Mouse (Mus musculus): Measurements from ENCODE around the gene Fasl.
A peak's percentile ranks its signal among the peaks of the same experiment; 100 is the strongest.

Gene Fasl

DNA sequence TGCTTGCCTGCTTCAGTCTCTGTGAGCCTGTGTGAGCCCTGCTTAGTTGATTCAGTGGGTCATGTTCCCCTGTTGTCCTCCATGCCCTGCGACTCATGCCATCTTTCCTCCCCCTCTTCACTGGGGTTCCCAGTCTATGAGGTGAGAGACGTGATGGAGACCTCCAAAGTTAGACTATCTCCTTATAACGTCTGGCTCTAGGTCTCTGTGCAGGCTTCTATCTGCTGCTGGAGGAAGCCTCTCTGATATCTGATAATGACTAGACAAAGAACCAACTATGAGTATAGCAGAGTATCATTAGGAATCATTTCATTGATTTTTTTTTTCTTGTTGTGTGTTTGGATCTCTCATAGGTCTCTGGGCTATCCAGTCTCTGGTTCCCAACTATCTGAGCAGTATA lies 31.7 kb downstream of the Fasl start:
- no peak for DNase-seq (ENCODE audit: low spot score)

DNA sequence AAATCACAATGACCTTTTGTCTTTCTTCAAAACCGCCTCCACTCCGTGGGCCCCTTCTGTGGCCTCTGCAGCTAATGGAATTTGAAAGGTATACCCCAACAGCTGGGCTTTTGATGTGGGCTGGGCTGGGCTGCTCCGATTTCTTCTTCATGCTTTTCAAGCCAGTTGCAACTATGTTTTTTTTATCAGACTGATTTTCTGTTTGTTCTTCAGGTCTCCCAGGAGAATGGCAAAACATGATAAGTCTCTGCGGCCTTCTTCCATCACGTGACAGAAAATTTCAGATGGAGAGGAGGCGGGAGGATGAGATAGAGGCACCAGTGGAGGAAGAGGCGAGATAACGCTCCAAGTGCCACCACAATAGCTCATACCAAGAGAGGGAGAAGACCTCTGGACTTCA lies 37.0 kb downstream of the Fasl start:
- no peak for DNase-seq (ENCODE audit: low spot score)

- no peak for DNase-seq (ENCODE audit: low spot score)
Measured at GRCm38 (mm10) chr1:161750471-161751041, 37.7 kb downstream of the Fasl start.

DNA sequence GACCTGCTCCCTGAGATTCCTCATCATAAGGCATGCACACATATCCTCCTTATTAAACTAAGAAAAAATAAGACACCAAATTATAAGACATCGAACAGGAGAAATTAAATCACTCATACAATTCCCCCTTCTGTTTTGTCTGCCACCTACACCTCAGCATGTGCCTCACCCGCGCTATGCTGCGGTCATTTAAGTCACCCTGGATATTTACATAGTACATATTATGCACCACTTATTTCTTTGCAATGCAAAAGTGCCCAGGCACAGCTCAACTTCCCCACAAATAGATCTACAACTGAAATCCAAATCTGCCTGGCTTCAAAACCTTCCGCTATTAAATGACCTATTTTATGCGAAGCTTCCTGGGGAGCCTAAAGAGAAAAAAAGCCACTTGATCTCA lies 39.6 kb downstream of the Fasl start:
- DNase-seq (ENCODE audit: low spot score) = no peak

DNA sequence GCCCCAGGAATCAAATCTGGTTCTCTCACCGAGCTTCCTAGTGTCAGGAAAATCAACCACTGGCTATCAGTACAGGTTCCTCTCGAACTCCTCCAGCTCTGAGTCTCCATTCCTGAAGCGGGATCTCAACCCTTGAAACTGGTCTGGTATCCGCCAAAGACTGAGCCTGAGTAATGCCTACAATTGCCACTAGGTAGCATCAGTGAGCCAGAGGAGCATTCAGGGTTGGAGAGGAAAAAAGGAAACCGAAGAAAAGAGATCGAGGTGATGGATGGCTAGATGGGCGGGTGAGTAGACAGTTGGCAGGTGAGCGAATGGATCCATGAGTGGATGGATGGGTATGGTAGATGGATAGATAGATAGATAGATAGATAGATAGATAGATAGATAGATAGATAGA lies 40.2 kb downstream of the Fasl start:
- peak; percentile 51 for DNase-seq (ENCODE audit: low spot score)

DNA sequence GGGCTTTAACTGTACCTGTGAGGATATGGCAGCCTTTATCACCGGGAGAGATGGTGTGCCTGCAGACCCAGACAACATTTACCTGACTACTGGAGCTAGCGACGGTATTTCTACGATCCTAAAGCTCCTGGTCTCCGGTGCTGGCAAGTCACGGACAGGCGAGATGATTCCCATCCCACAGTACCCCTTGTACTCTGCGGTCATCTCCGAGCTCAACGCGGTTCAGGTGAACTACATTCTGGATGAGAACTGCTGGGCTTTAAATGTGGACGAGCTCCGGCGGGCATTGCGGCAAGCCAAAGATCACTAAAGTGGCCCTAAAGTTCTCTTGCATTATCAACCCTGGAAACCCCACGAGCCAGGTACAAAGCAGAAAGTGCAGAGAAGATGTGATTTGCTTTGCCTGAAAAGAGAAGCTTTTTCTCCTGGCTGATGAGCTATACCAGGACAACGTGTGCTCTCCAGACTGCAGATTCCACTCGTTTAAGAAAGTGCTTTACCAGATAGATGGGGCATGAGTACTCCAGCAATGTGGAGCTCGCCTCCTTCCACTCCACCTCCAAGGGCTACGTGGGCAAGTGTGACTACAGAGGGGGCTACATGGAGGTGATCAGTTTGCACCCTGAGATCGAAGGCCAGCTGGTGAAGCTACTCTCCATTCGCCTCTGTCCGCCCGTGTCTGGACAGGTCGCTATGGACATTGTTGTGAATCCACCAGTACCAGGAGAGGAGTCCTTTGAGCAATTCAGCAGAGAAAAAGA lies 41.6 kb downstream of the Fasl start:
- no peak for DNase-seq (ENCODE audit: low spot score)

- DNase-seq (ENCODE audit: low spot score) = no peak
Measured at GRCm38 (mm10) chr1:161744855-161745254, 43.4 kb downstream of the Fasl start.

GRCm38 (mm10) chr1:161744209-161744608 lies 44.1 kb downstream of the Fasl start:
- no peak for DNase-seq (ENCODE audit: low spot score)

DNA sequence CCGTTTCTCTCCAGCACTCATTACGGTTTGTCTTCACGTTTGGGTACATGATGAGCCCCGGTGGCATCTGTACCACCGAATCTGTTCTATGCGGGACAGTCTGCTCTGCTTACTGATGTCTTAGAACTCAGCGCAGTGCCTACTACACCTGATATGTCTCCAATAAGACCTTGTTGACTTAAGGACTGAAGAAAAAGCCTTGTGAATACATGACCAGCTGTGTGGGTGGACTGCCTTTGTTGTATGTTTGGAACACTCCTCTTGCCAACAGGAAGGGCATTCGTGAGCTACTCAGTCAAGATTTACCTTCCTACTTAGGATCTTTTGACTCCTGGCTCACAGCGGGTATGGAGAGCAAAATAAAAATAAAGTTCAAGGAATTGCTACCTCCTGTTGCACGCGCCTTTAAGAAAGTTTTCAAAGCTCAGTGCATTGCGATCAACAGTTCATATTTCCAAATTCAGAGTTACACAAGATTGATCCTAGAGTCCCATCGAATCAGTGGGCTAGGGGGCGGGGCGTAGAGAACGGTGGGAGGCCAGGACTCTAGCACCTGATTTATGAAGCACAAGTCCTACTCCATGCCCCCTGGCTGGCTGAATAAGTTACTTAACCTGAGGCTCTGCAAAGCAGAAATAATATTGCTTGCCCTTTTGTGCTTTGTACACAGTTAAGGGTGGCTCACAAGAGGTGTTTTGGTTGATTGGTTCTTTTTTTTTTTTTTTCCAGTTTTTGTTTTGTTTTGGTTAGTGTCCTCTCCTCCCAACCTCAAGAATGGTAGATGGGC lies 45.6 kb downstream of the Fasl start:
- DNase-seq (ENCODE audit: low spot score) = no peak

GRCm38 (mm10) chr1:161736848-161737247 lies 51.4 kb downstream of the Fasl start:
- DNase-seq (ENCODE audit: low spot score) = no peak

GRCm38 (mm10) chr1:161736255-161736654 lies 52.0 kb downstream of the Fasl start:
- DNase-seq (ENCODE audit: low spot score) = no peak

DNA sequence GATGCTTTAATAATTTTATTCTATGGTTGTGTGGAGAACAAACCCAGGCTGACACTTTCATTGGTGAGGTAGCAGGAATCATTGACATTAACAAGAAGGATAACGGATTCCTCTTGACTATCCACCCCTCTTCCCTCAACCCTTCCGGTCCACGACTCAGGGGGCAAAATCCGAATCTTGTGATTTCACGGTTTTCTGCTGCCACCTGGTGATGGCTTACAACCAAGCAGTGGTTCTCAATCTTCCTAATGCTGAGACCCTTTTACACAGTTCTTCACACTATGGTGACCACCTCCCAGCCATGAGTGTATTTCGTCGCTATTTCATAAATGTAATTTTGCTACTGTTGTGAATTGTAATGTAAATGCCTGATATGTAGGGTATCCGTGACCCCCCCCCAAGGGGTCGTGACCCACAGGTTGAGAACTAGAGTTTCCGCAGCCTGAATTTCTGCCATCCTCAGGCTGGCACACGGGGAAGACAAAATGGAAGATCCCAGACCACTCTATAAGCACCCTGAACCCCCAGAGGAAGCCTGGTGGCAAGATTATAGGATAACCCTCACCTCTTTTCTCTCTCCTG lies 52.7 kb downstream of the Fasl start:
- no peak for DNase-seq (ENCODE audit: low spot score)

DNA sequence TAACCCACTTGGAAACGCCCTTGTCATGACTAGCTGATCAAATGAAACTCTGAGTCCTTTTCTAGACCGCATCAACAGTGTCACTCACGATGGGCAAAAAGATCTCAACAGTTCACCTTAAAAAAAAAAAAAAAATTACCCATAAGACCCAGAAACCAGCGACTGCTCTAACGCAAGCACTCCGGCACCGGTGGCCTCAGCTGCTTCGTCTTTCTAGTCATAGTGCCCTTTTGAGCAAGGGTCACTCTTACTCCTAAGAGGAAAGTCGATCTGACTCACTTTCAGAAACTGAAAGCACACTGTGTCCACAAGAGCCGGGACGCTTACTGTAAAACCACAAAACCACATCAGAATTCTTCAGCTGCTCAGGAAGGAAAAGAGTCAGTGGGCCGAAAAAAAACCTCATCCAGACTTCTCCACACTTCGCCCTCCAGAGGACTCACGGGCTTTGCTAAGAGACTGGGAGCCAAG lies 53.5 kb downstream of the Fasl start:
- no peak for DNase-seq (ENCODE audit: low spot score)

GRCm38 (mm10) chr1:161734314-161734713 lies 54.0 kb downstream of the Fasl start:
- no peak for DNase-seq (ENCODE audit: low spot score)

Measured in urinary bladder, postnatal 25 days (tissue).